Mouse (Mus musculus) adrenal gland, adult 2 months (tissue): ENCODE results near the gene AC153137.1. TPM values are rescaled to one million over a fixed set of nuclear protein-coding genes. Genes with fewer than 3 reads are reported as not detected.

ENCODE experiments used
- polyA plus RNA-seq: library from polyadenylated mRNA; depleted of rRNA; stranded (reverse); fragments of >200 nt; gene quantifications from 2 replicates; pipeline ENCODE4 v1.2.3, GENCODE M21; 2012; rRNA removed
- total RNA-seq, 2 experiments: library from RNA; stranded (reverse); gene quantifications; 2 replicates each; pipeline ENCODE4 v1.2.3; 2021

The AC153137.1 gene
- total and polyA plus RNA-seq, 3 experiments, result not detected

Other genes with a start within 250 kb of the AC153137.1 start
- gene Phf3, start 104.0 kb downstream of the AC153137.1 start, total RNA-seq, result 10 to 100 TPM; 61.1 to 98.5 TPM
- gene Phf3, start 104.0 kb downstream of the AC153137.1 start, polyA plus RNA-seq, result 44.9 and 58.2 TPM in 2 replicates
- gene Lgsn, start 198.4 kb upstream of the AC153137.1 start, total RNA-seq, result not detected
- not detected in 2 replicates for gene Lgsn, start 198.4 kb upstream of the AC153137.1 start, polyA plus RNA-seq
- gene 4931428L18Rik, start 244.7 kb upstream of the AC153137.1 start, total RNA-seq, result not detected
- 0.16 and 0.20 TPM in 2 replicates for gene 4931428L18Rik, start 244.7 kb upstream of the AC153137.1 start, polyA plus RNA-seq
- not detected for gene Pih1d3, start 244.9 kb upstream of the AC153137.1 start, total RNA-seq
- not detected in 2 replicates for gene Pih1d3, start 244.9 kb upstream of the AC153137.1 start, polyA plus RNA-seq